Mouse (Mus musculus) R1 (cell line): Measurements from ENCODE around the gene Casp3.
A peak's percentile ranks its signal among the peaks of the same experiment; 100 is the strongest.

Experiments used
- DNase-seq: peaks from one replicate; pipeline ENCODE4 v3.0.0-alpha.2; 2018; ENCODE audit warnings: low read depth, low spot score

Gene Casp3

GRCm38 (mm10) chr8:46616879-46617689, at the start of gene Casp3, which contains the start of gene Primpol:
Casp3 (plus strand) TSS chr8:46617291.
Primpol (minus strand) TSS chr8:46617212.
- DNase-seq = peak; percentile 96

DNA sequence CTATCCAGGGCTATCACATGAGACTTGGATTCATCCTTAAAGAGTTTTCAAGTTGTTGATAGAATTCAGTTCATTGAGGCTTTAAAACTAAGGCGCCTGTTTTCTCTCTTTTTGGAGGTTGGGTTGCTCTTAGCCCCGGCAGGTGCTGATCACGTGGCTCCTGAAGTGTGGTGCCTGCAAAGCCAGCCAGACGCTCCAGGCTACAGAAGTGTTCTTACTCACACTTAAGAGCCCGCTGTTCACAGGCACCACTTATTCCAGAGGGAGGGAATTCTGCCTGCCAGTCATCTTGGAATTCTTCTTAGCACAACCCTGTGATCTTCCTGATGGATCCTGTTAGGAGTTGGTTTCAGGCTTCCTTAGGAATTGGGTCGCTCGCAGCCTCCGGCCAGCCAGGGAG, 49.1 kb upstream of the Casp3 start:
- no peak for DNase-seq

DNA sequence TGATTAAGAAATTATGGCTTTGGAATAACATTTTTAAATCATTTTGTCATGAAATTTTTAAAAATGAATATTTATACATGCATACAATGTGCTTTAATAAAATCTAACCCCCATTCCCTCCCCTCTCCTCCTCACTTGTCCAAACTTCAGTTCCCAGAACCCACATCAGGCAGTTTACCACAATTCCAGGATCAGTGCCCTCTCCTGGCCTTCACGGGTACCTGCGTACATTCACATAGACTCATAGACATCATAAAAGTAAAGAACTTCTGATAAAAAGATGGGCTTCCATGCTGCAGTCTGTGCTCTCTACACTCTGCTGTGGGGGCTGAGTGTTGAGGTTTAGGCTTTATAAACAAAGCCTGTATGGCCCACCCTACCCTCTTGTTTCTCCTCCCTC, 48.1 kb upstream of the Casp3 start:
- DNase-seq = peak; percentile 40

DNA sequence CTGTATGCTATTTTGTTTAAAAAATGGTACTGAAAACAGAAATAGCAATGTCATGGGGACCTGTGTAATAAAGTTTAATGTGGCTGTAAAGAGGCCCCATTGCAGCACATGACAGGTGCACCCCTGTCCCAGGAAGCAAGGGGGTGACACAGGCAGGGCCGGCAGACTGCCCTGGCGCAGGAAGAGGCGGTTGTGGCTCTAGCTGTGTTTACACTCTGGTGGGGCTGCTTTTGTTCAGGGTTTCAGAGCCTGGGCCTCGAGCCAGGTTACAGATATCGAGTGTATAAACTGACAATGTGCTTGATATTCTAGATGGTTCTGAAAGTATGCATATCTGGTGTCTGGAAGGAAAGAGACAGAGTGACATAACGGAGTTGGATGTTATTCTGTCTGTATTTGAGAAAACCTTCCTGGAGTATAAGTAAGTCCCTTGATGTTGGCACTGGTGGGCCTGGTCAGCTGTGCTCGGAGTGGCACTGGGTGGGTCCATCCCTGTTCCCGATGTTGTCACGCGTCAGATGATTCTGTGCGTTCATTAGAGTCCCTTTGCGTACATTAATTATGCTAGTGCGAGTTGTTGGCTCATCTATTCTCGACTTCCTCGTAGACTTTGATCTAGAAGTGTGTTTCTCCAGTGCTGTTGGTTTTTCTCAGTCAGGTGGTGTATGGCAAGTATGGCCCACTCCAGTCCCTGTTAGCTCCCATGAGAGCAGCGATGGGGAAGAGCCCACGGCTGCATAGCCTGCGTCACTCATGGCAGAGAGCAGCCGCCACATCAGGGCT, 47.2 kb upstream of the Casp3 start:
- DNase-seq = no peak

- DNase-seq = peak; percentile 46
Observed at GRCm38 (mm10) chr8:46570673-46571072, 46.4 kb upstream of the Casp3 start.

- DNase-seq = peak; percentile 83
Observed at GRCm38 (mm10) chr8:46573446-46573845, 43.6 kb upstream of the Casp3 start.

- DNase-seq = peak; percentile 39
Observed at GRCm38 (mm10) chr8:46573964-46574363, 43.1 kb upstream of the Casp3 start.

GRCm38 (mm10) chr8:46578794-46579193, 38.3 kb upstream of the Casp3 start:
- DNase-seq = no peak

DNA sequence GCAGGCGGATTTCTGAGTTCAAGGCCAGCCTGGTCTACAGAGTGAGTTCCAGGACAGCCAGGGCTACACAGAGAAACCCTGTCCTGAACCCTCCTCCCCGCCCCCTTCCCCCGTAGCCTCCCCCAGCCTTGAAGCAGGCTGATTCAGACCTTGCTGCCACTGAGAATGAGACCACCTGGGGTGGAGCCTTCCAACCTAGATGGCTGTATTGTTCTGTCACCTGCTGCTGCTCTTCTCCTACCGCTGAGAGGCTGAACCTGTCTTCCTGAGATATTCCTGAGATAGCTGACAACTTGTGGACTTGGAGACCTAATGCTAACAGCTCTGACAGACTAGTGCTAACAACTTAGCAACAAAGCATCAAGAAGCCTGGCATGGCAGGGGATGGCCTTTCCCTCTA, 32.8 kb upstream of the Casp3 start:
- DNase-seq = peak; percentile 82

DNA sequence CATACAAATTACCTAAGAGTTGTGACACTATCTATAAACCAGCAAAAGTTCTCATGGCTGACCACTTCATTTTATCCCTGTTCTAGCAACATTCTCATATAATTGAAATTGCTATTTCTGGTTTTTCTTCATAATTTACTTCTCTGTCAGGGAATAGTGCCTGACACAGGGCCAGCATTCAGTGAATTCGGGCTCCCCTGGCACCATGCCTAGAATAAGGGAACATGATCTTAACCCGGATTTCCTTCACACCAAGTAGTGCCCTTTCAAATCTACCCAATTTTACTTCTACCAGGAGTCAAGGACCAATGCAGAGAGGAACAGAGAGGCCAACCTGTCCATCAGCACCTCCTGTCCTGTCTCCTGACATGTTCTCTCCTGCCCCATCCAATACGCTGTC, 31.5 kb upstream of the Casp3 start:
- no peak for DNase-seq

GRCm38 (mm10) chr8:46587911-46588310, 29.2 kb upstream of the Casp3 start:
- no peak for DNase-seq

GRCm38 (mm10) chr8:46588663-46589062, 28.4 kb upstream of the Casp3 start:
- no peak for DNase-seq

- DNase-seq = no peak
Observed at GRCm38 (mm10) chr8:46593067-46593466, 24.0 kb upstream of the Casp3 start.

DNA sequence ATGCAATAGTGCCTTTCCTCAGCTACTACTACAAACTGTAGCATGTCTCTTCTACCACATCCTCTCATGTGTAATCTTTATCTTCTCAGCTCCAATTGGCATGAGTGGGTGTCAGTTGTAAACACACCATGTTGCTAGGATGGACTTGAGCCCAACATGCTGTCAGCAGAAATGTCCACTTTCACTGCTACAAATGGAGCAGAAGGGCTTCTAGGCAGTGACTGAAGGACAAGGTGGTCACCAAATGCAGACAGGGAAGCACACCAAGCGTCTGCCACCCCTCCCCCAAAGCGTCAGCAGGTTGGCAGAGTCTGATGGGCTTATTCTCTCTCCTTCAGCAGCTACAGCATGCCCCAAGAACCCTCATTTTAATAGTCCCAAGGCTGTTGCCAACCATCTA, 23.3 kb upstream of the Casp3 start:
- DNase-seq = no peak

- no peak for DNase-seq
Observed at GRCm38 (mm10) chr8:46595593-46595992, 21.5 kb upstream of the Casp3 start.

GRCm38 (mm10) chr8:46596530-46596929, 20.6 kb upstream of the Casp3 start:
- no peak for DNase-seq

DNA sequence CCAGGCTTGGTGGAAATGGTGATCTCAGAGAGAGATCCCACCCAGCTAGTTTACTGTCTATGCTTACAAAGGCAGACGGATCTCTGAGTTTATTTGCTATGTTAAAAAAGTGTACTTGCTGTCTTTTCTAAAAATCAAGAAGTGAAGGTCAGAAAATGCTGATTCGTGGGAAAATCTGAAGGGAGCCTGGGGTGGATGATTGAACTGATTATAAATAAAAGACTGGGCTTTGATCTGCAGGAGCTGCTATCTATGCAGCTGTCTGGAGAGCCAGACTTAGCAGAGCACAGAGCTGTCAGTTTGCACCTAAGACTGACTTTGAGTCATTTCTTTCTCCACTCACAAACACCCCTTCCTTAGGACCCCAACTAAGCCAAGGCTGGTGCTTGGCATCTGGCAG, 19.7 kb upstream of the Casp3 start:
- no peak for DNase-seq

GRCm38 (mm10) chr8:46598114-46598513, 19.0 kb upstream of the Casp3 start:
- DNase-seq = no peak

DNA sequence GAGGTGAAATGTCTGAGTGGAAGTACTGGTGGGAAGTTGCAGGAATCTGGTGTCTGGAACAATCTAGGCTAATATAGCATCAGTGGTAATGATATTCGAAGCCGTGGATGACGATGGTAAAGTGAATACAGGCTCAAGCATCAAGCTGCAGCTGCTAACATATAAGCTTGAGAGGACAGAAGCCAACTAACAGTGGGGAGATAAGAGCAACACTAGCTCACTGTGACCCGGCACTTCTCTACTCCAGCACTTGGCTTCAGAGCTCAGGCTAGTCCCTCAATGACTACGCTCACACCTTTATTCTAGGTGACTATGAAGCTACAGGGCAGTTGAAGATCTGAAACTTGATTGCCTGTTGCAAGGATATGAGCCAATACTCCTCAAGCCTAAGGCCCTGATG, 18.3 kb upstream of the Casp3 start:
- DNase-seq = no peak

GRCm38 (mm10) chr8:46599314-46599904, 17.7 kb upstream of the Casp3 start:
- DNase-seq = no peak

DNA sequence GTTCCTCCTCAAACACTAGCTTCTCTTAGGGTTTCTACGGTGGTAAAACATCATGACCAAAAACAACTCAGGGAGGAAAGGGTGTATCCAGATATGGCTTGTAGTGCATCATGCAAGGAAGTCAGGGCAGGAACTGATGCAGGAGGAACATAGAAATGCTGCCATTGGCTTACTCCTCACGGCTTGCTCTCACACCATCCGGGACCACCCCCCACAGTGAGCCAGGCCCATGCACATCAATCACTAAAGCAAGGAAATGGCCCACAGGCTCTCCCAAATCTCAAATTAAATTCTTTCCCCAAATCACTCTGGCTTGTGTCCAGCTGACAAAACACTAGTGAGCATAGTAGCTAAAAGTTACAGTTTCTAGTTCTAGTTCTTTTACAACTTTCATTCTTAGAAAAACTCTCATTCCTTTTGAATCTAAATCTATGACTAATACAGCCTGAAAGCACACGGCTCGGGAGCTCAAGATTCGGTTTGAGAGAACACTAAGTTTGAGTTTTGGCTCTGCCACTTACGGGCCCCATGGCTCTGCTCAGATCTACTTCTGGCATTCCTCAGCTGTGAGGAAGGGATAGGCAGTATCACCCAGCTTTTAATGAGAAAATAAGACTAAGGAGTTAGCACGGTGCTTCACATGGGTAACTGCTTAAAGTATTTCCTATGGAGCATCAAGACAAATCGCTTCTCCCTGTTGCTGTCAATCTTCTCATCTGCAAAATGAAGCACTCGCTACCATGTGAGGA, 16.0 kb upstream of the Casp3 start:
- peak; percentile 14 for DNase-seq

- DNase-seq = no peak
Observed at GRCm38 (mm10) chr8:46603587-46603986, 13.5 kb upstream of the Casp3 start.
